Mouse (Mus musculus): ENCODE results near the gene Zfp771.

GRCm38 (mm10) chr7:127276519-127276961, 32.5 kb downstream of the Zfp771 start:
- TF ChIP-seq CTCF (IDR thresholded peaks at IDR 0.05; ENCODE audit: borderline replicate concordance, extremely low read depth, insufficient read depth, insufficient read length): no peak
- no peak for TF ChIP-seq POLR2A (IDR thresholded peaks at IDR 0.05; ENCODE audit: borderline replicate concordance, extremely low read depth, insufficient read depth, insufficient read length, poor library complexity, severe bottlenecking)
